Mouse (Mus musculus) spleen, embryonic (tissue): Measurements from ENCODE around the gene Ppie.
"Not testable (repeated sequence)": the region's sequence is repeated elsewhere in the genome, so short reads cannot be mapped to it uniquely, and the experiment has no call there.

Experiments used
- CTCF ChIA-PET: fragments of 350-600 bp; sonication (Branson Sonifier 250); formaldehyde crosslinking; loops from one replicate; lab custom pipeline; 2022; lab: Charles Lee

Gene Ppie

GRCm38 (mm10) chr4:123114651-123115050 is 25.1 kb downstream of the Ppie start:
- CTCF ChIA-PET, result not testable (repeated sequence)

DNA sequence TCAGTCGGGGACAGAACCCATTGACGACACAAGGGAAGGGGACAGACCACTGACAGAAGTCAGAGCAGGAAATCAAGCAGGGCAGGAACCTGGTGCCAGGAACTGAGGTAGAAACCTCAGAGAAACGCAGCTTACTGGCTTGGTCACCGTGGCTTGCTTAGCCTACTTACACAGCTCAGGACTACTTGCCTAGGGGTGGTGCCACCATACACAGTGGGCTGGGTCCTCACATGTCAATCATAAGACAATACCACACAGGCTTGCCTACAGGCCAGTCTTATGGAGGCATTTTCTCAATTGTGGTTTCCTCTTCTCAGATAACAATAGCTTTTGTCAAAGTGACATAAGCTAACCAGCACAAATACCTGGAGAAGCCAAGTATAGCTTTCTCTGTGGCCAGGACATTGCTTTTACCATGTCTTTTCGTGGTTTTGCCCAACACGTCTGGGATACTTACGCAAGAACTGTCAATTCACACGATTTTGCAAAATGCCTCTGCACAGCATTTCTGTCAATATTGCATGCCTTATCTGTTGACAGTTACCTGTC is 27.5 kb downstream of the Ppie start:
- CTCF ChIA-PET, result no interaction called here

GRCm38 (mm10) chr4:123111275-123111983 is 28.3 kb downstream of the Ppie start:
- CTCF ChIA-PET, result interaction anchor here (0.7 kb wide), 1 partner anchor 1567 kb away, joined by 3 read pairs; no protein-coding TSS in a partner anchor

GRCm38 (mm10) chr4:123110751-123111150 is 29.0 kb downstream of the Ppie start:
- CTCF ChIA-PET, result no interaction called here

- CTCF ChIA-PET, result no interaction called here
These were observed 31.7 kb downstream of the Ppie start for GRCm38 (mm10) chr4:123108056-123108455.

GRCm38 (mm10) chr4:123106864-123107263 is 32.9 kb downstream of the Ppie start:
- CTCF ChIA-PET, result no interaction called here

DNA sequence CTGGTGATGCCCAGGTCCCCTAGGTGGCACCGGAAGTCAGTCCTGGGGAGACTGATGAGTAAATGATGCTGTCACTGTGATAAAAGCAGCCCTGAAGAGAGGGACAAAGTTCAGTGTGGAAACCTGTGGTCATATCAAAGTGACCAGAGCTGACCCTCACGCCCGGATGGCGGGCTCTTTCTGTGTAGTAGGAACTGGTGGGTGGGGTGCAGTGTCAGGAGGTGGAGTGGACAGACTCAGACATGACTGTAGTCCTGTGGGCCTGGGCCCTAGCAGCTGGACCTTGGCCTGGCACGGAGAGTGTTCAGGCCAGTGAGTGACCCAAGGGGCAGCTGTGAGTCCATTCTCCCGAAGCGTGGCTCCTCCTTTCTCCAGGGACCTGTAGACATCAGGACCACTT is 33.8 kb downstream of the Ppie start:
- CTCF ChIA-PET, result not testable (repeated sequence)

DNA sequence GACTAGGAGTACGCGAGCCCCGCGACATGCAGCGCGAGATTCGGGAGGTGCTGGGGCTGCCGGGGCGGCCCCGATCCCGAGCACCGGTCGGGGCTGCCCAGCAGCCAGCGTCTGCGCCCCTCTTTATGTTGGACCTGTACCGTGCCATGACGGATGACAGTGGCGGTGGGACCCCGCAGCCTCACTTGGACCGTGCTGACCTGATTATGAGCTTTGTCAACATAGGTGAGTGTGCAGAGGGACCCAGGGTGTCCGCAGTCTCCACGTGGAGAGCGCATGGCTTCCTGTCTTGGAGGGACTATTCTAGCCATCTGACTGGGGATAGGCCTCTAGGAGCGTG is 34.3 kb downstream of the Ppie start:
- CTCF ChIA-PET, result no interaction called here

- CTCF ChIA-PET, result no interaction called here
These were observed 34.9 kb downstream of the Ppie start, which contains the start of gene Bmp8b for GRCm38 (mm10) chr4:123104651-123105450. Bmp8b (plus strand) TSS chr4:123105165.

- CTCF ChIA-PET, result no interaction called here
These were observed 45.9 kb downstream of the Ppie start for GRCm38 (mm10) chr4:123093869-123094268.

- CTCF ChIA-PET, result no interaction called here
These were observed 46.5 kb downstream of the Ppie start for GRCm38 (mm10) chr4:123093064-123093776.

- CTCF ChIA-PET, result no interaction called here
These were observed 47.1 kb downstream of the Ppie start for GRCm38 (mm10) chr4:123092621-123093020.

DNA sequence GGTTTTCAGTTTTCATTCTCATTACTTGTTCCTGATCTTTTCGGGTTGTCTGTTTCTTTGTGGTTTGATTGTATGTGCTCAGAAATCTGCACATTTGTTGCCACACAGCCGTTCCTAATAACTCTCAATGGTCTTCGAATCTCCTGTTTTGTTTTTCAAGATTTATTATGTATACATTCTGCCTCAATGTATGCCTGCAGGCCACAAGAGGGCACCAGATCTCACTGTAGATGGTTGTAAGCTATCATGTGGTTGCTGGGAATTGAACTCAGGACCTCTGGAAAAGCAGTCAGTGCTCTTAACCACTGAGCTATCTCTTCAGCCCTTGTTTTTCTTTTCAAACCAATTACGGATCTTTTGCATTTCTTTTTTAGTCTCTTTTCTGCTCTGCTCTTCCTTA is 53.4 kb downstream of the Ppie start:
- CTCF ChIA-PET, result no interaction called here

- CTCF ChIA-PET, result interaction anchor here (1.0 kb wide), 1 partner anchor 90 kb away, joined by 3 read pairs; no protein-coding TSS in a partner anchor
These were observed 54.5 kb downstream of the Ppie start for GRCm38 (mm10) chr4:123085290-123085689.

- CTCF ChIA-PET, result no interaction called here
These were observed 56.3 kb downstream of the Ppie start for GRCm38 (mm10) chr4:123083323-123083902.

DNA sequence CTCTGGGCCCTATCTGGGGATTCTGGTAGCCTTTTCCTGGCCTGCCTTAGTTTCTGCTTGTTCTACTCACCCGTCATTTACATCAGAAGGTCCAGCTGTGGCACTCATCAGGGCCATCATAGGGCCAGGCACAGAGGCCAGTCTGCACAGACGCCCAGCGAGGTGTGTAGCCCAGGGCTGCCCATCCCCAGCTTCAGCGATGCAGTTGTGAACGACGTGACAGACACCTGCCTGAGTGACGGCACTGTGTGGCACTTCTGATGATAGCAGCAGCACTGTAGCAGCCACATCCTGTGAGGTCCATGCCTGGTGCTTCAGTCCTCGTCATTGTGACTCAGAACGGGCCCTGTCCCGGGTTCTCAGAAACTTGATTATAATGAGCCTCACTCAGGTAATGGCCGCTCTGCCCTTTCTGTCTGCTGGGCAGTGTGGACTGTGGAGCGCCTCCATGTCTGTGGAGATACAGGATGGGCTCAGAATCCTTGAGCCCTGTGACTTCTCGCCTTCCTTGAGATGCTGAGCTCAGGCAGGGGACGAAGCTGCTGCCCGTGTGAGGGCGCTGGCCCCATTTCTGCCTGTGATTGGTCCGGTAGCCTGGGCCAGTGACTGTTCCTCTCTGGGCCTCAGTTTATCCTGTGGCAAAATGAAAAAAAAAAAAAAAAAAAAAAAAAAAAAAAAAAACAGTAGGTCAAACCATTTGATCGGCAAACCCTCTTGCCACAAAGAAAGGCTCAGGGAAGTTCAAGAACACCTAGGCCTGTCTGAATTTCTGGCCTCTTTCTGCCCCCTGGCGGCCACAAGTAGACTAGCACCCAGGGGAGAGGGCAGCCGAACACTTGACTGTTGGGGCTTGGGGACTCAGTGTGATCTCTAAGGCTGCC is 57.2 kb downstream of the Ppie start:
- CTCF ChIA-PET, result interaction anchor here (0.9 to 1.8 kb wide), 3 partner anchors 87 to 575 kb away, joined by 4 to 12 read pairs (median 4); partner anchors contain the start of gene Mycl

DNA sequence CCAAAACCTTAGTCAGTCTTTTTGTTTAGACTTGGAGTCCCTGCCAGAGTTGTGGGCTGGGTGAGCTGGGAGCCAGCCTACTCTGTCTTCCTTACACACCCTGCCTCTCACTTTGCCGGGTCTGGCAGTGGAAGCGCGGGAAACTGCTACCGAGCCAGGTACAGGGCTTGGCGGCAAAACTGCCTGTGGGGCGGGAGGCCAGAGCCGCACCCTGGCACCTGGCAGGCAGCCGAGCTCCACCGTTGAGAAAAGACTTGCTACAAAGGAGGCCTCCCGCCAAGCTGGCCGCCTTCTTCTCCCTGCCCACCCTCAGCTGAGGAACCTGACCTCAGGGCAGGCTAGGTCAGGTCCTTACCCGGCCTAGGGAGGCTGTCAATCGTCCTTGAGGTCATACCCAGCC is 59.0 kb downstream of the Ppie start:
- CTCF ChIA-PET, result no interaction called here

DNA sequence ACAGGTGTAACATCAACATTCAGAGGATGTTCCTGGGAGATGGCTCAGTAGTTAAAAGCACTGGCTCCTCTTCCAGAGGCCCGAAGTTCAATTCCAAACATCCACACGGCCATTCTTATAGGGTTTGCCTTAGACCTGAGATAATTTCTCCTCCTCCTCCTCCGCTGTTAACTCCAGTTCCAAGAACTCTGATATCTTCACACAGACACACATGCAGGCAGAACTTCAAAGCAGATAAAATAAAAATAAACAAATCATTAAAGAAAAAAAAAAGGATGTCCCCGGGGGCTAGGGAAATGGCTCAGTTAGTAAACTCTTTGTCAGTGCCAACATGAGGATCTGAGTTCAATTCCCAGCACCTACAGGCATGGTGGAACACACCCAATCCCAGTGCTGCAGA is 61.5 kb downstream of the Ppie start:
- CTCF ChIA-PET, result no interaction called here
